Mouse (Mus musculus) kidney, embryonic 15.5 days (tissue): ENCODE measurements around the gene Aknad1. TPM values are rescaled to one million over a fixed set of nuclear protein-coding genes. Genes with fewer than 3 reads are reported as not detected.

Source experiments
- ATAC-seq: fragments of 200-750 bp; cut with Nextera tagmentation; replicated peaks from 2 replicates; pipeline ENCODE4 v1.8.0; 2017; ENCODE audit warnings: moderate TSS enrichment; ENCODE audit not compliant: low FRiP score
- H3K27ac ChIP-seq: fragments of 300-500 bp; sonication (generic); 2 replicates; pipeline ENCODE4 v1.5.1; 2015; ENCODE audit warnings: mild to moderate bottlenecking, inconsistent platforms
- H3K27me3 ChIP-seq: fragments of 300-500 bp; sonication (generic); 2 replicates; pipeline ENCODE4 v1.6.1; 2015; ENCODE audit warnings: inconsistent platforms
- H3K36me3 ChIP-seq: fragments of 300-500 bp; sonication (generic); 2 replicates; pipeline ENCODE4 v1.6.1; 2015; ENCODE audit warnings: inconsistent platforms
- H3K4me1 ChIP-seq: fragments of 300-500 bp; sonication (generic); 2 replicates; pipeline ENCODE4 v1.6.1; 2015; ENCODE audit warnings: inconsistent platforms
- H3K4me2 ChIP-seq: fragments of 300-500 bp; sonication (generic); 2 replicates; pipeline ENCODE4 v1.6.1; 2015; ENCODE audit warnings: moderate library complexity, mild to moderate bottlenecking, inconsistent platforms
- H3K4me3 ChIP-seq: fragments of 300-500 bp; sonication (generic); replicated peaks from 2 replicates; pipeline ENCODE4 v1.5.1; 2015; ENCODE audit warnings: mild to moderate bottlenecking, inconsistent platforms
- H3K9ac ChIP-seq: fragments of 300-500 bp; sonication (generic); 2 replicates; pipeline ENCODE4 v1.6.1; 2015; ENCODE audit warnings: mild to moderate bottlenecking, inconsistent platforms
- H3K9me3 ChIP-seq: fragments of 300-500 bp; sonication (generic); replicated peaks from 2 replicates; pipeline ENCODE4 v1.6.1; 2016; ENCODE audit warnings: inconsistent platforms
- WGBS: fragments of 180-500 bp; shearing (Covaris S2); methylation state at CpG from one replicate; pipeline ENCODE4 v1.1.7; 2015; ENCODE audit warnings: mixed read lengths; 5-methylcytosine and 5-hydroxymethylcytosine counted together
- polyA plus RNA-seq: library from polyadenylated mRNA; unstranded; fragments of >200 nt; fragmentation: Nextera tagmentation; extraction: Ambion mirVana; gene quantifications from 2 replicates; pipeline ENCODE4 v1.2.1, GENCODE M21; 2015

Gene Aknad1
- 0.05 and 0.10 TPM in 2 replicates for polyA plus RNA-seq

GRCm38 (mm10) chr3:108739045-108739708 is at the start of gene Aknad1:
Gene Aknad1 (plus strand): TSS chr3:108739658.
- 37% methylated on average over 8 of the region's 8 CpGs for WGBS
- no peaks in the 10 kb centered on the region for H3K36me3 ChIP-seq

GRCm38 (mm10) chr3:108689979-108690378 is 49.5 kb upstream of the Aknad1 start:
- Histone ChIP-seq H3K9ac (no peak overlapping the region), H3K36me3 (peaks cover 61% of the 10 kb centered on the region), H3K27me3 (no peaks in the 10 kb centered on the region), H3K4me3 (no peak overlapping the region), H3K27ac (no peak overlapping the region), H3K9me3 (no peaks in the 10 kb centered on the region), H3K4me1 (no peaks in the 10 kb centered on the region), H3K4me2 (no peak overlapping the region)
- 83% methylated on average over 4 of the region's 4 CpGs for WGBS
- ATAC-seq = no peak

More at GRCm38 (mm10) chr3:108739045-108739708, at the start of gene Aknad1:
- Histone ChIP-seq H3K4me3 (no peak within 1 kb of the TSS), H3K27ac (no peak within 1 kb of the TSS), H3K27me3 (0 out of 2 replicates have a peak, but pooled peaks cover 3% of the 10 kb centered on the region), H3K9me3 (no peaks in the 10 kb centered on the region), H3K4me1 (peaks cover 10% of the 10 kb centered on the region; the same call in 1 of the 2 replicates), H3K9ac (no peak within 1 kb of the TSS), H3K4me2 (no peak within 1 kb of the TSS)
- no peak for ATAC-seq

DNA sequence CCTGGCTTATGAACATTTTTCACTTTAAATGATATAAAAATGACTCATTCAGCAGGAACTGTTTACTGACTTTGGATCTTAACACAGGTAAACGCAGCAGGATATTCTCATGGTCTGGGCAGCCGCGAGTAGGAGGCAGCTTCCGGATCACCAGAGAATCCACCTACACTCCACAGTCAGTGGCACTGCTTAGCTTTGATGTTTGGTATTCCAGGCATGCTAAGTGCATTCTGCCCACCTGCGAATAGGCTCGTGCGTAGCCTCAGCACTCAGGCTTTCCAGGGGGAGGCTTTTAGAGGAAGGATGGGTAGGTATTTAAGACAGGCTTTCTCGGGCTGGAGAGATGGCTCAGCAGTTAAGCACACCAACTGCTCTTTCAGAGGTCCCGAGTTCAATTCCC is 45.1 kb upstream of the Aknad1 start:
- Histone ChIP-seq H3K27ac (no peak overlapping the region), H3K4me3 (no peak overlapping the region), H3K4me1 (no peaks in the 10 kb centered on the region), H3K27me3 (no peaks in the 10 kb centered on the region), H3K36me3 (peaks cover 66% of the 10 kb centered on the region), H3K9ac (no peak overlapping the region), H3K9me3 (no peaks in the 10 kb centered on the region), H3K4me2 (no peak overlapping the region)
- ATAC-seq = no peak
- 90% methylated on average over 9 of the region's 9 CpGs for WGBS

GRCm38 (mm10) chr3:108698662-108699061 is 40.8 kb upstream of the Aknad1 start:
- H3K36me3 ChIP-seq = peaks cover 83% of the 10 kb centered on the region
- no peak overlapping the region for H3K4me3 ChIP-seq
- no peak overlapping the region for H3K9ac ChIP-seq
- no peak overlapping the region for H3K27ac ChIP-seq
- no peaks in the 10 kb centered on the region for H3K27me3 ChIP-seq
- ATAC-seq = no peak
- no peaks in the 10 kb centered on the region for H3K9me3 ChIP-seq
- H3K4me2 ChIP-seq = no peak overlapping the region
- WGBS = 91% methylated on average over 8 of the region's 8 CpGs
- H3K4me1 ChIP-seq = no peaks in the 10 kb centered on the region

DNA sequence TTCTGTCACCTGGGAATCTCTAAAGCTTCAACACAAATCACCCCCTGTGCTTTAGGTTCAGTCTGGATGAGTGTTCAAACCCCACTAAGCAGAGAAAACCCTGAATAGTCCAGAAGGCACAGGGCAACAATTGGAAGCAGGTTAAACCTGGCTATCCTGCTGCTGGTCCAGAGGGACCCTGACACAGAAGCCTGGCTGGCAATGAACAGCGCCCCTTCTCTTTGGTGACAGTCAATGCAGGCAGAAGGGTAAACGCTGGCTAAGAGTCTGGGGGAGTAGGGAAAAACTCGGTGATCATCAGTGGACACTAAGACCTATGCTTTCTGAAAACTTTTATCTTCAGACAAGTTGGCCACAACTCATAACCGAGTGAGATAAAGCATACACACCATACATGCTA is 39.7 kb upstream of the Aknad1 start:
- Histone ChIP-seq H3K4me3 (no peak overlapping the region), H3K9me3 (no peaks in the 10 kb centered on the region), H3K9ac (no peak overlapping the region), H3K27me3 (no peaks in the 10 kb centered on the region), H3K4me2 (no peak overlapping the region), H3K36me3 (peaks cover 76% of the 10 kb centered on the region), H3K4me1 (no peaks in the 10 kb centered on the region), H3K27ac (no peak overlapping the region)
- no peak for ATAC-seq
- WGBS = 93% methylated on average over 4 of the region's 4 CpGs

GRCm38 (mm10) chr3:108701256-108701655 is 38.2 kb upstream of the Aknad1 start:
- H3K36me3 ChIP-seq = peaks cover 61% of the 10 kb centered on the region
- no peaks in the 10 kb centered on the region for H3K27me3 ChIP-seq
- H3K9ac ChIP-seq = no peak overlapping the region
- H3K4me3 ChIP-seq = no peak overlapping the region
- no peaks in the 10 kb centered on the region for H3K4me1 ChIP-seq
- H3K4me2 ChIP-seq = no peak overlapping the region
- H3K9me3 ChIP-seq = no peaks in the 10 kb centered on the region
- no peak for ATAC-seq
- WGBS = 87% methylated on average over 1 of the region's 1 CpGs
- H3K27ac ChIP-seq = no peak overlapping the region

GRCm38 (mm10) chr3:108702789-108703188 is 36.7 kb upstream of the Aknad1 start:
- H3K9ac ChIP-seq = no peak overlapping the region
- H3K4me1 ChIP-seq = no peaks in the 10 kb centered on the region
- 95% methylated on average over 8 of the region's 8 CpGs for WGBS
- peaks cover 55% of the 10 kb centered on the region for H3K36me3 ChIP-seq
- no peaks in the 10 kb centered on the region for H3K9me3 ChIP-seq
- no peak overlapping the region for H3K4me2 ChIP-seq
- ATAC-seq = no peak
- no peak overlapping the region for H3K4me3 ChIP-seq
- no peaks in the 10 kb centered on the region for H3K27me3 ChIP-seq
- H3K27ac ChIP-seq = no peak overlapping the region

- 91% methylated on average over 5 of the region's 5 CpGs for WGBS
- no peak overlapping the region for H3K4me2 ChIP-seq
- H3K9me3 ChIP-seq = no peaks in the 10 kb centered on the region
- no peak overlapping the region for H3K9ac ChIP-seq
- H3K36me3 ChIP-seq = peaks cover 10% of the 10 kb centered on the region; the same call in 1 of the 2 replicates
- no peaks in the 10 kb centered on the region for H3K27me3 ChIP-seq
- ATAC-seq = no peak
- H3K4me1 ChIP-seq = peaks cover 12% of the 10 kb centered on the region
- no peak overlapping the region for H3K27ac ChIP-seq
- no peak overlapping the region for H3K4me3 ChIP-seq
Observed at GRCm38 (mm10) chr3:108711296-108711695, 28.2 kb upstream of the Aknad1 start.

- no peaks in the 10 kb centered on the region for H3K9me3 ChIP-seq
- H3K4me1 ChIP-seq = peaks cover 12% of the 10 kb centered on the region
- no peak; the same call in 1 of the 2 replicates for ATAC-seq
Observed at GRCm38 (mm10) chr3:108713065-108713675, 26.3 kb upstream of the Aknad1 start.

GRCm38 (mm10) chr3:108714837-108715236 is 24.6 kb upstream of the Aknad1 start:
- ATAC-seq = no peak
- H3K4me1 ChIP-seq = peaks cover 14% of the 10 kb centered on the region
- H3K9me3 ChIP-seq = no peaks in the 10 kb centered on the region
- no peak overlapping the region for H3K4me2 ChIP-seq
- 94% methylated on average over 4 of the region's 4 CpGs for WGBS
- no peak overlapping the region for H3K9ac ChIP-seq
- H3K36me3 ChIP-seq = 0 out of 2 replicates have a peak, but pooled peaks cover 3% of the 10 kb centered on the region
- H3K27ac ChIP-seq = no peak overlapping the region
- H3K4me3 ChIP-seq = no peak overlapping the region
- H3K27me3 ChIP-seq = no peaks in the 10 kb centered on the region

More at GRCm38 (mm10) chr3:108713065-108713675, 26.3 kb upstream of the Aknad1 start:
- peak overlapping the region; percentile 28 for H3K27ac ChIP-seq
- H3K4me2 ChIP-seq = peak overlapping the region; percentile 31; the same call in 1 of the 2 replicates
- H3K27me3 ChIP-seq = no peaks in the 10 kb centered on the region
- no peak overlapping the region for H3K9ac ChIP-seq
- peaks cover 3% of the 10 kb centered on the region; the same call in 1 of the 2 replicates for H3K36me3 ChIP-seq
- 29% methylated on average over 3 of the region's 3 CpGs for WGBS
- no peak overlapping the region for H3K4me3 ChIP-seq

- no peak overlapping the region for H3K27ac ChIP-seq
- ATAC-seq = no peak
- no peak overlapping the region for H3K4me2 ChIP-seq
- H3K9me3 ChIP-seq = no peaks in the 10 kb centered on the region
- H3K9ac ChIP-seq = no peak overlapping the region
- WGBS = 88% methylated on average over 3 of the region's 3 CpGs
- peaks cover 23% of the 10 kb centered on the region for H3K4me1 ChIP-seq
- no peak overlapping the region for H3K4me3 ChIP-seq
- no peaks in the 10 kb centered on the region for H3K36me3 ChIP-seq
- H3K27me3 ChIP-seq = no peaks in the 10 kb centered on the region
Observed at GRCm38 (mm10) chr3:108717896-108718502, 21.5 kb upstream of the Aknad1 start.

- H3K4me3 ChIP-seq = no peak overlapping the region
- H3K27me3 ChIP-seq = no peaks in the 10 kb centered on the region
- no peak for ATAC-seq
- WGBS = 82% methylated on average over 2 of the region's 2 CpGs
- H3K36me3 ChIP-seq = no peaks in the 10 kb centered on the region
- H3K4me1 ChIP-seq = peaks cover 18% of the 10 kb centered on the region
- no peak overlapping the region for H3K4me2 ChIP-seq
- no peaks in the 10 kb centered on the region for H3K9me3 ChIP-seq
- no peak overlapping the region for H3K27ac ChIP-seq
- H3K9ac ChIP-seq = no peak overlapping the region
Observed at GRCm38 (mm10) chr3:108719357-108719756, 20.1 kb upstream of the Aknad1 start.
